Mouse (Mus musculus) thymus, postnatal 10 days (tissue): Measurements from ENCODE around the gene Kcne2.
A peak's percentile ranks its signal among the peaks of the same experiment; 100 is the strongest.

ENCODE experiments used
- DNase-seq, 2 experiments: peaks; one replicate each; pipeline ENCODE4 v3.0.0; 2021; ENCODE audit warnings: low spot score in 2 of 2

Kcne2 gene

DNA sequence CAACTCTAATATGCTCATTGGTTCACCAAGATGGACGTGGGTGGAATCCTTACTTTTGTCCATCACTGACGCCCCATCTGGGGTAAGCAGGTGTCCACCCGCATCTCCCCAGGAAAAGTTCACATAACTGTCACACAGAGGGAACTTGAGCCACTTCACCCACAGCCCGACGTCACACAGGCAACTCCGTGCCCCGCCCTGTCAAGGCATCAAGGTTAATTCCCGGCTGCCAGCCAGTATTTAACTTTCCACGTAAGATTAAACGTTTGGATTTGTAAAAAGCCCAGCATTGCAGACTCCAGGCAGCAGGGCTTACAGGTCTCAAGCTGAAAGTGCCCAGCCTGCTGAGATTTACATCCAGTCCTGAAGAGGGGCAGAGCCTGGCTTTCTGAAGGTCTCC lies at the start of gene Kcne2:
Gene Kcne2, plus strand, starts transcription at position 289 of the 400 bp plus-strand sequence.
- no peak for DNase-seq

DNA sequence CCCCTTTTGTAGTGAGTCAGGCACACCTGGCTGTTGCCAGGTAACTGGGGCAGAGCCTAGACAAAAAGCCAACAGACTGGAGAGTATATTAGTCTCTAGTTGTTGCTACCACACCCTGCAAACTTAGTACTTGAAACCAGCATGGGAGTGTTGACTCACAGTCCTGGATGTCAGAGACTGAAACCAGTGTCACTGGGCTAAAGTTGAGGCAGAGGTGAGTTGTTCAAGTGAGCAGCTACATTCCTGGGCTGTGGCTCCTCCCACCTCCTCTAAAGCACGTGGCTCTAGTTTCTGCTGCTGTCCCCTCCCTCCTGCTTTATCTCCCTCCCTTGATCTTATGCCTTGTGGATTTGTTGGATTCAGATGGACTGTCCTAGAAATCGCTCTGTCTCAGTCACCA lies 46.3 kb upstream of the Kcne2 start:
- DNase-seq: no peak

DNA sequence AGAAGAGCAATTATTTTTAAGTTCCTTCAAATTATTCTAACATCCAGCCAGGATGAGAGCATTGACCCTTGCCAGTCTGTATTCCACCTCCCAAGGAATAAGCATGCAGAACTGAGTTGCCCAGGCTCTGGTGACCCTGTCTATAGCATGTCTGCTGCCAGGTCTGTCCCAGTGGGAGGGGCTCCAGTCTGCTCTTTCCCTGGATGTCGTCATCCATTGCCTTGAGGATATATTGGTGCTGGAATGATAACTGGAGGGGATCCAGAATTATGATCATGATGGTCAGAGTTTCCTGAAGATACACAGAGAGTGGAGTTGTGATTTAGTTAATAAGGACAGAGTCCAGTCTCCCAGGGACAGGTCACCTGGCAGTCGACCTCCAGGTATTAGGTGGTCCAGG lies 45.2 kb upstream of the Kcne2 start:
- DNase-seq: no peak

DNA sequence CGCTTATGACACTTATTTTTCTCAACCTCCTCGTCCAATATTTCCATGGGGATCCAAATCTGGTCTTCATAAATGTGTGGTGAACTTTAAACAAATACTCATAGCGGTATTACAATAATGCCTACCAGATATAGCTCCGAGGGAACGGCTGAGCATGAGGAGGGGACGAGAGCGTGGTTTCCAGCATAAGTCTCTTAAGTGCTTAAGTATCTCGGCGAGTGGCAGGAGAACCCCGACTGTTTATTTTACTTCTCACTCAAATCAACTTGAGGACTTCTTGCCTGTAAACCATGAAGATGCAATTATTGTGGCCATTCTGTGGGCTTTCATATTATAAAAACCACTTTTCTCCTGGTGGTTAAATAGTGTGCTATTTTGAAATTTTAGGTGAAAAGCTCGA lies 44.5 kb upstream of the Kcne2 start:
- no peak for DNase-seq

DNA sequence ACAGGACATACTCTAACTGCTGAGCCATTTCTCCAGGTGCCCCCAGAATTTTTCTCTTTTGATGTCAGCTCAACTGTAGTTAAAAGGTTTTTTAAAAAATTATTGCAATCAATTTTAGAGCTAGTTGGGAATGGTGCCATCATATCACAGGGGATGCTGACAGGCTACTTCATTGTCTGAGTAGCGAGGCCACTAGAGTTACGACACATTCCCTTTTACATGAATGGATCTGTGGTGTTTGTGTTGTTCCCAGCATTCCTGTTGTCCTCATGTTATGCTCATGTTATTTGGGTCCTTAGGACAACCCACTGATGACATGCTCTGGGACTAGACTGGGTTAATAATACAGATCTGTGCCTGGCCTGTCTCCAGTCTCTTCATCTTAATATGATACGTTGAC lies 42.5 kb upstream of the Kcne2 start:
- no peak for DNase-seq

DNA sequence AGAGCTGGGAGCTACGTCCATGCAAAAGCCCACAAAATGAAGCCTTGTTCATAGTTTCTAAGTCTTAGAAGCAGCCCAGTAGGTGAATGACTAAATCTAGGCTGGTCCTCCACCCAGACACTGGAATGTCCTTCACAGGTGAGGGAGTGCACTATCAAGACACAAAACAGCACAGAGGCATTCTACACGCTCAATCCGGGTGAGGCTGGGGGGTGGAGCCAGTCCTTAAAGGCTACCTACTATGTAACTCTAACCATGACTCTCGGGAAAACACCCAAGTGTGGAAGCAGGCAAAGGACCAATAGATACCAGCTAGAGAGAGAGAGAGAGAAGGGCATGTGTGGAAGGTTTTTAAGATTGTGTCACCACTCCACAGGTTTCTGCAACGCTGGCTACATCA lies 41.7 kb upstream of the Kcne2 start:
- no peak for DNase-seq

DNA sequence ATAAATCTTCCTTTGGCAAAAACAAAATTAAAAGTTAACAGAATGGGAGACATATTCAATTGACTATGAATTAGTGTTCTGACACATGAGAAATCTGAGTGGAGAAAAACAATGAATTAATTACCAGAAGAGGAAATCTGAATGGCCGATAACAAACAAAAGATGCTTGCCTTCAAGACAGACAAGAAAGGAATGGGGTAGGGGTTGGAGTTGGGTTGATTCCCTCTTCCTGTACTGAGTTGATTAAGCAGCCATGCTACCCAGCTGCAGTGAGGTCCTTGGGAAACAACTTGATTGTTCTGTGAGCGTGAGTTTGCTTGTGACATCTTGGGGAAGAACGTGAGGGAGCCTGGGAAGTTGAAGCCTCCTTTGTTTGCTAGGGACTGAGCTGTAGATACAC lies 37.9 kb upstream of the Kcne2 start:
- DNase-seq: no peak

DNA sequence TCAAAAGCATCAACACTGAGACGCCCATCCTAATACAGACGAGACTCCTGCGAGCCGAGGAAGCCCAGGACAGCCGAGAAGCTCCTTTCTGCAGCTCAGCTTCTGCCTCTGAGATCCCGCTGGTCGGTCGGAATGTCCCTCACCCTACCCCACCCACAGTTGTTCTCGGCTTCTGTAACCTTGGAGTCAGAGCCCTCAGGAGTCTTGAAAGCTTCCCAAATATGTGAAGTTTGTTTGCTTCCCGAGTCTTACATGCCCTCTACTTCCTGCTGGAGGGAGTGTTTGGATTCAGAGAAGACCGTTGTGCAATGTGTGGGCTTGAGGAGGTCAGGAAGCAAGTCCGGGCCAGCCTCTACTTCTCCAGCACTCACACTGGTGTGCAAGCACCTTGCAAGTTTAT lies 24.3 kb upstream of the Kcne2 start:
- DNase-seq: no peak

DNA sequence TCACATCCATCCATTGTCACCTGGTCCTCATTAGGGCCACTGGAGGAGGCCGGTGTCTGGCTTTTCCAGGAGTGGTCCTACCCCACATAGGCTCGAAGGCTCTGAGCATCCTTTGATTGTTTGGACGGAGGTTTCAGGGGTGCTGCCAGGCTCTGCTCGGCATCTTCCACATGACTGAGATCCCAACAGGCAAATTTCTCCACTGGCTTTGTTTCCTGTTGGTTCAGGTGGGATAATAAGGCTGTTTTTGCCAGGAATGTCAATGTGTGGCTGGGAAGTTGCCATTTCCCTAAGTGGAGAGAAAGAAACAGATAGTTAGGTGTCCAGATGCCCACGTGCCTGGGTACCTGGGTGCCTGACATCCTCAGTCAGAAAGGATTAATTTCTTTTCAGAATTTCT lies 17.7 kb upstream of the Kcne2 start:
- DNase-seq: no peak

DNA sequence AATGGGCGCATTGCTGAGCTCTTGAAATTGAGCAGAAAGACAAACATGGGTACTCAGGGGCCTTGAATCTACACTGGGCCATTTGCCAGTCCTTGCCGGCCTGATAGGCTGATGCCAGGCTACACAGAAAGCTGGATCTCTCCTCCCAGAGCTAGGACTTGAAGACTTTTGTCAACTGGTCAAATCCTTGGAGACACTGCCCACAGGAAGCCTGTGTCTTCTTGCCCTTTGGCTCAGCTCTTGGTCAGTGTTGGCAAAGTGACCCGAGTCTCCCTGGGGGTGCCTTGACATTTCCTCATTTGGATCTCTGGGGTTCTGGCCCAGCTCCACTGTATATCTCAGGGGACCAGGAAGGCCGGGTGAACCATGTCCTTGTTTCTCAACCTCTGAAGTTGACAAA lies 16.7 kb upstream of the Kcne2 start:
- no peak for DNase-seq

DNA sequence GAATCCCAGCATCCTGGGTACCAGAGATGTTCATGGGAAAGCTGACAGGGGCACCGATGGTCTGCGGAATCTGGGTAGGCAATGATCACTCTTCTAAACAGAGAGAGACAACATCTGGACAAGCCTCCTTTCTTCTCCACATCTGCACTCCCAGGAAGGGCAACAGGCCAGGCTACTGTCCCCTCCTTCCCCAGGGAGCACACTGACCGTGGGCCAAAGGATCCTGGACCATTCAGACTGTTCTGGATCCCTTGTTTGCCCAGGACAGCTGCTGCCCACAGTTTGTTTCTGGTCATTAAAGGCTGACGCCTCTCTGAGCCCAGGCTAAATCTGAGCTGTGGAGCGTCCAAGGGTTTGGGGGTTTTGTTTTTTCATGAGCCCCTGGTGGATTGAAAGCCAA lies 9.5 kb upstream of the Kcne2 start:
- no peak for DNase-seq

DNA sequence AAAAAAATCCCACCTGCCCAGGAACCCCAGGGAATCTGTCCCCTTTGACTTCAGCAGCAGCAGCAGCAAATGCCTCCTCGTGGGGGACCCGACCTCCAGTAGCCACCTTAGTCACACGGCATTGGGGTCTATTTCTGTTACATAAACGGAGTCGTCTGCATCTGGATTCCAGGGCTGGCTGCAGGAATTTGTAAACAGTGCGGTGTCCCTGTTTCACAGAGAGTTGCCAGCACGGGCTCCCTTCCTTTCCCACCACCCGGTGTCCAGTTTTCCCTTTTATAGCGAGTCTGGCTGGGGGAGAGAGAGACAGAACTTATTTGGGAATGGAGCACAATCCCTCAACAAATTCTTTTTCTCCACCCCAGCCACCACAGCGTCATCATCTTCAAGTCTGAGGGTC lies 7.1 kb upstream of the Kcne2 start:
- no peak for DNase-seq

DNA sequence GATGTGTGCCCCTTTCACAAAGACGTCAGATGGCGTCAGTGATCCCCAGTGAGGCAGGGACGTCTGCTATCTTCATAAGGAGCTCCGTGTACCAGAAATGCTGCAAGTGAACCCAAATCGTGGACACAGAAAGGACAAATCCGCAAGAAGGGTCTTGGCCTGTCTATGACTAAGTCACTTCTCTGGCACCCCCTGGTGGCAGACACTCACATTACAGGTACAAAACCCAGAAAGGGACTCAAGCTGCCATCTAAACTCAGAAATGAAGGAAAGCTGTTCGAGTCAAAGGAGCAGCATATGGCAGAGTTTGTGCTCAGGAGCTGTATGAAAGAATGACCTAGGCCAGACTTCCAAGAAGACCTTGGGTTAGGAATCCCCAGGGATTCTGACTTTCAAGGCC lies 5.6 kb upstream of the Kcne2 start:
- DNase-seq: peak; percentile 41 to 83

DNA sequence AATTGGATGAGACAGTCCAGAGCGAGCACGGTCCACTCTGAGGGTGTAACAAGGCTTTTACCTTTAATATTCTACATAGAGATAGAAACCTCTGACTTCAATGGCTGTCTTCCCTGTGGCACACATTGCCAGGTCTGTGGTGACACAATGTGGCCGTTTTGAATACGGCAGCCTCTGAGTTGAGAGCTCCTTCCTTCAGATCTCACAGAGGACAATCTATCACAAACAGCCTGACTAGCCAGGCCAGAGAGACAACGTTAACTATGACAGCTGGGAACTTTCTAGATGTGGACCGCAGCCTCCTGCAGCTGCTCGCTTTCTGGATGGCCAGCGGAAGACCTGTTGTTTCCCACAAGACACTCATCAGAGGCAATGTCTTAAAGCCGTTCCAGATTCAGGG lies 3.4 kb upstream of the Kcne2 start:
- DNase-seq: no peak

DNA sequence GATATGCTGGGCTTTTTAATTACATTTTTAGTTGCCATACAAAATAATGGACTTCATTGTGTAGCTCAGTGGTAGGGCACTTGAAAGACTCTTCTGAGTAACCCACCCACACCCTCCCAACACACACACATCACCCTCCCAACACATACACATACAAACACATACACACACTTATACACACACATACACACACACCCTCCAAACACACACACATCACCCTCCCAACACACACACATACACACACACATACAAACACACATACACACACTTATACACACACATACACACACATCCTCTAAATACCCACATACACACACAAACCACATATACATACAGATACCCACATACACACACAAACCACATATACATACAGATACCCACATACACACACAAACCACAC lies 2.1 kb upstream of the Kcne2 start:
- DNase-seq: no peak

DNA sequence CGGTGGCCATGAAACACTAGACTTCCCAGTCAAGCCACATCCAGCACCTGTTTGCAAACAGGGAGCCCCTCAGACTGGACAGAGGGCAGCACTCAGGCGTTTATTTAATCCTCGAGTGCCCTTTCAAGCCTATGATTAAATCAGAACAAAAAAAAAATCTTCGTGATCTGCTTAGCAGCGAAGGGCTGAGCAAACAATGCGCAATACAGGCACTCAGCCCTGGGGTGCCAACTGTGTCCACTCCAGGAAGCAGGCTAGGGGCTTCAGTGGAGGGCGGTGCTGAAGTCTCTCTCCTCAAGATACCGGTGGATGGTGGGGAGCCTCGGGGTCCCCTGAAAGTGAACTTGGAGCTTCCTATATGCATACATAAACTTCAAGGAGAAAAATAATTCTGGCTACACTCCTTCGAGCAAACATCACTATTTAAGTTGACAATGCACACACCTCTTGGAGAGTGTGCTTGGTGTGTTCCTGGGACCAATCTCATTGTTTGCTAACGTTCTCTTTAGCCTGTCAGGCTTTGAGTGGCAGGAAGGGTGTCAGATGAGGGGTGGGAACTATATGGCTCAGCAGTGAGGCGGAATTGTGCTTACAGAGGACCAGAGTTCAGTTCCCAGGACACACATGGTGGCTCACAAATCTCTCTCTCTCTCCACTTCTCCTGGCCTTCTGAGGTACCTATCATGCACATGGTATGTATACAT lies 2.2 kb downstream of the Kcne2 start:
- no peak for DNase-seq

DNA sequence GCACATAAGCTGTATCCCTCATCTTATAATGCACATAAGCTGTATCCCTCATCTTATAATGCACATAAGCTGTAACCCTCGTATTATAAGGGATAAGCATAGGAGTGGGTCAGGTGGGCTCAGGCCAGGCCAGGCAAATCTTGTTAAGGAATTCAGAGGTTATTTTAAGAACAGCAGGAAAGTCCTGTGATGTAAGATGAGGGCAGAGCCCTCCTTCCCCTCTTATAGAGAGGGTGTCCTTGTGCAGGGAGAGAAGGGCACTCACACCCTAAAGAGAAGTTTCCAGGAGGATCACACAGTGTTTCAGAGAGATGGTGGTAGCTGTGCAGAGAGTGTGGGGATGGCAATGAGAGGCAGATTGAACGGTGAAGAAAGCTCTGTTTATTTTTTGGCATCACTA lies 3.1 kb downstream of the Kcne2 start:
- DNase-seq: no peak

DNA sequence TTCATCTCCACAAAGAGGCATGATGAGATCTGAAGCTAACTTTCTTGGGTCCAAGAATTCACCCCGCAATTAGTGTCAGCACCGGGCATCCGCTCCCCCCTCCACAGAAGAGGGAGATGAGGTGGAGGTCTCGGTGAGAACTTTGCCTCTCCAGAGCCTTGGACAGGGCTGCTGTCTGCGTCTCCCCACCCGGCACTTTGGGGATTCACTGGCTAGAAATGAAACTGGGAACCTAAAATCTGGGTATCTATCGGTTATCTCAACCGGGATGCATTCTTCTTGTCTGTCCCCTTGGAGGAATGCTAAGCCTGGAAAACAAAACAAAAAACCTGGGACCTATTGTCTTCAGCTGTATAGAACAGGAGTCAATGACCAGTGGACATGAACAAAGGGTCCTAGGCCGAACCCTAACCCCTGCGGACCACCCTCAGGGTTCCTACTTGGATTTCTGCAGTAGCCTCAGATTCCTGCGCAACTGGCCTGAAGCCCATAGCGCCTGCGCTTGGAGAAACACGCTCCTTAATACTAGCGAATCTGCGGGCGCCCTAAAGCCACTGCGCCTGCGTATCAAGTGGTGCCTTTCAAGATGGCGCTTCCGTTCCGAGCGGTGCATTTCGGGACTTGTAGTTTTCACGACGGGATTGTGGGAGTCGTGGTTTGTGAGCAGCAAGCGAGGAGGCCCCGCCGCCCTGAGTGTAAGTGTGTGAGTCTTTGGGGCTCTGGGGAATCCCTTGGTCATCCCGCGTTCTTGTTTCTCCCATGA lies 8.6 kb downstream of the Kcne2 start, which contains the start of gene Smim11:
Gene Smim11, plus strand, starts transcription at position 638 of the 763 bp plus-strand sequence.
- peak; percentile 90 to 93 for DNase-seq

DNA sequence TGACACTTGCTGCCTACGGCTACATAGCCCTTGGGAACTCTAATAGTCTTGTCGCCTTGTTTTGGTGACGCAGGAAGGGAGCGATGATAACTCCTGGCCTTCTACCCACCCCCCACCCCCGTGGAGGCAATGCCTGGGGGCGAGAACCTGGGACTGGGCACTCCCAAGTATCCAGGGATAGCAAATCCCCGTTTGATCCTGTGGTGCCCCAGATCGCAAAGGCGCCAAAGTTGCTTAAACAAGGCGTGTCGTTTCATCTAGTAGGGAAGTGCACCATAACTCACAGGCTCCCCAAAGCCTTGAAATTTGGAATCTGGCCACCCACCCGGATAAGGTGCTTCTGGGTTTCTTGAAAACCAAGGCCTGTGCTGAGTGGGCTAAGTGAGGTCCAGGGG lies 9.2 kb downstream of the Kcne2 start:
- DNase-seq: peak in 1 of 2 experiments; percentile 9

DNA sequence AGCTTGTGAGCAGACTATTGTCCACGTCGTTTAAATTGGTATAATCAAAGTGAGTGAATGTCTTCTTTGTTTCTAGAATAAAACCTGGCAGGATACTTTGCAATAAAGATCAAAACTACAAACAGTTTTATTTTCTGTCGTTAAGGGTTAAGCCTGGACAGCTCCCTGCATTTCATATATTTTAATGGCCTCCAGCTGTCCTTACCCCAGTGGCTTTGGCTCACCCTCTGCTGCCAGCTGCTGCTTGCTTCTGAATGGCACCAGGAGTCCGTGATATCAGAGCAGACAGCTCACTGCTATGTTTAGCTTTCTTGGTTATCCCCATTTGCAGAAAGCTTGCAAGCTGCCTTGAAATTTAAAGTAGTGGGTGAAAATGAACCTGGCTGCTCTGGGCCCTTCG lies 9.8 kb downstream of the Kcne2 start:
- DNase-seq: no peak

DNA sequence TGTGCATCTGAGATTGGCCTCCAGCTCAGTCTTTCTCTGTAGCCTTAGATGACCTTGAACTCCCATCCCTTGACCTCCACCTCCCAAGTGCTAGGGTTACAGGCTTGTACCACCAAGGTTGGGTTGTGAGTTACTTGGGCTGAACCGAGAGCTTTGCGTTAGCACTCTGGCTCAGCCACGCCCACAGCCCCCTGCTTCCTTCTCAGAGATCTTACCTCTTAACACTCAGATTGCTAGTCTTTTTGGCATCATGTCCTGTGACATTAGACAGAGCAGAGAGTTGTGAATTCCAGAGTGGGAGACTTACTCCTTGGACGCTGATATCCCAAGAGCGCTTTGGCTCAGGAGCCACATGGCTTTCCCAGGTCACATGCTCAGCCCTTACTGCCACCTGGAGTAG lies 10.3 kb downstream of the Kcne2 start:
- no peak for DNase-seq

DNA sequence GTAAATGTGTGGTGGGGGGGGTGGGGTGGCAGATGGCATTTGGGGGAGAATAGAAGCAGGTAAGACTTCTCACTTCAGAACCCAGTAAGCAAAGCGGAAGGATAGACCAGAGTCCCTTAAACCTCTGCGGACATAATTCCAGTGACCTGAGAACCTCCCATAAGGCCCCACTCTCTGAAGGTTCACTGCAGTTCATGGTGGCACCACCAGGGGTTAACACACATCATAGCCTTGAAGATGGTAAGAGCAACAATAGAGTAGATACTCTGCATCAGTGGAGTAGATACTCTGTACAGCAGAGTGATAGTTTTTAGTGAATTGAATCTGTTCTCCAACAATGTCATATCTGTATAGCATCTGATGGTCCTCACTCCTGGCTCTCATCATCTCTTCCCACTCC lies 13.3 kb downstream of the Kcne2 start:
- DNase-seq: no peak

DNA sequence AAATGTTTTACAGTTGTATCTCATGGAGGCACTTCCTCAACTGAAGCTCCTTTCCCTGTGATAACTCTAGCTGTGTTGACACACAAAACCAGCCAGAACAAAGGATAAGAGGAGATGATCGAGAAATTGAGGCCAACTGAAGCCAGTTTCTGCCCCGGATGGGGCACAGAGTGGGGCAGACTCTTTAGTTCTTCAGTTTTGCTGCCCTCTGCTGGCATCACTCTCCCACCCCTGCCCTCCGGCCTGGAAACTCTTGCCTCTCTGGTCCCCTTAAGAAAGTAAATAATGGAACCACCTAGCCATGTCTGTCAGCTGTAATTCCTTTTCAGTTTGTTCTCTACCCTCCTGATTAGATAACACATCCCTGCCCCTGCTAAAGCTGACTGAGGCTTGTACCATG lies 15.8 kb downstream of the Kcne2 start:
- DNase-seq: no peak

DNA sequence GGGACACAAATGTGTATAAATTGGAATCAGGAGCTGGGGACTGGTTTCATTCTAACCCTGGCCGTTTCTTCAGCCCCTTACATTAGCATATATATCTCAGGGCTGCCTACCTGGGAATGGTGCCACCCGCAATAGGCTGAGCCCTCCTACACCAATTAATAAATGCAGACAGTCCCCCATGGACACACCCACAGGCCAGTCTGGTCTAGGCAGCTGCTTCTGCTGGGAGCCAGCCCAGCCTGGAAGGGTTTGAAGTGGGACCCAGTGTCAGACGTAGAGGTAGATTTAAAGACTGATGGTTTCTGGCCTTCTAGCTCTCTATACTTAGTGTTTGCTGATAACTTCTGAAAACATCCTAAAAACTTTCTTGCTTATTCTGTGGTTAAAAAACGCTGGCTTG lies 16.9 kb downstream of the Kcne2 start:
- no peak for DNase-seq
